Mouse (Mus musculus) midbrain, embryonic 12.5 days (tissue): ENCODE measurements around the gene Rybp. TPM values are rescaled to one million over a fixed set of nuclear protein-coding genes. Genes with fewer than 3 reads are reported as not detected.
A peak's percentile ranks its signal among the peaks of the same experiment; 100 is the strongest.

Experiments used
- ATAC-seq: fragments of 200-750 bp; cut with Nextera tagmentation; 2 replicates; pipeline ENCODE4 v1.8.0; 2017; ENCODE audit warnings: low read depth, moderate TSS enrichment, moderate library complexity; ENCODE audit not compliant: low FRiP score
- H3K27ac ChIP-seq: fragments of 300-500 bp; sonication (generic); replicated peaks from 2 replicates; pipeline ENCODE4 v1.5.1; 2016; ENCODE audit warnings: mild to moderate bottlenecking
- H3K27me3 ChIP-seq: fragments of 300-500 bp; sonication (generic); 2 replicates; pipeline ENCODE4 v1.6.1; 2016; ENCODE audit warnings: mild to moderate bottlenecking
- H3K36me3 ChIP-seq: fragments of 300-500 bp; sonication (generic); 2 replicates; pipeline ENCODE4 v1.6.1; 2016
- H3K4me1 ChIP-seq: fragments of 300-500 bp; sonication (generic); 2 replicates; pipeline ENCODE4 v1.6.1; 2016
- H3K4me2 ChIP-seq: fragments of 300-500 bp; sonication (generic); replicated peaks from 2 replicates; pipeline ENCODE4 v1.6.1; 2016; ENCODE audit warnings: mild to moderate bottlenecking, moderate library complexity
- H3K4me3 ChIP-seq: fragments of 300-500 bp; sonication (generic); 2 replicates; pipeline ENCODE4 v1.5.1; 2016; ENCODE audit warnings: mild to moderate bottlenecking
- H3K9ac ChIP-seq: fragments of 300-500 bp; sonication (generic); replicated peaks from 2 replicates; pipeline ENCODE4 v1.6.1; 2016; ENCODE audit warnings: mild to moderate bottlenecking, moderate library complexity
- H3K9me3 ChIP-seq: fragments of 300-500 bp; sonication (generic); 2 replicates; pipeline ENCODE4 v1.6.1; 2016; ENCODE audit warnings: mild to moderate bottlenecking
- WGBS: fragments of 180-500 bp; shearing (Covaris S2); methylation state at CpG from one replicate; pipeline ENCODE4 v1.1.7; 2016; 5-methylcytosine and 5-hydroxymethylcytosine counted together
- polyA plus RNA-seq: library from polyadenylated mRNA; unstranded; fragments of >200 nt; fragmentation: Nextera tagmentation; extraction: Ambion mirVana; gene quantifications from 2 replicates; pipeline ENCODE4 v1.2.1, GENCODE M21; 2016

Gene Rybp
- polyA plus RNA-seq, 1 experiment from 2014 or later: 19.0 TPM

DNA sequence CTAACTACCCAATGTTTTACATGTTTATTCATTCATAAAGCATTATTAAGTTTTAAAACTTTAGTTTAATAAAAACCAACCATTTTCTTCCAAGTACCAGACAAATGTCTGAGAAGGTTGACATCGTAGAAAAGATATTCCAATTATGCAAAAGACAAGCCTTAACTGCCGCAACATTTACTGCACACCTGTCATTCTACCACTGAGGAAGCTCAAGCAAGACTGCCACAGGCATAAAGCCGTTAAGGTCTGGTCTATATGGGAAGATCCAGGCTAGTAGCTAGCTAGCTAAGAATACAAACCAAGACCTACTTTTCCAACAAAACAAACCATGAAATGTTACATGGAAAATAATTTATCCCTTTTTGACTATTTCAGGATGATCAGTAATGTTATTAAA lies 42.8 kb downstream of the Rybp start:
- Histone ChIP-seq H3K27me3 (no peaks in the 10 kb centered on the region), H3K9me3 (no peaks in the 10 kb centered on the region), H3K4me2 (no peak overlapping the region), H3K27ac (no peak overlapping the region), H3K36me3 (no peaks in the 10 kb centered on the region), H3K9ac (no peak overlapping the region), H3K4me1 (no peaks in the 10 kb centered on the region), H3K4me3 (no peak overlapping the region)
- no peak for ATAC-seq
- WGBS: 74% methylated on average over 3 of the region's 3 CpGs

DNA sequence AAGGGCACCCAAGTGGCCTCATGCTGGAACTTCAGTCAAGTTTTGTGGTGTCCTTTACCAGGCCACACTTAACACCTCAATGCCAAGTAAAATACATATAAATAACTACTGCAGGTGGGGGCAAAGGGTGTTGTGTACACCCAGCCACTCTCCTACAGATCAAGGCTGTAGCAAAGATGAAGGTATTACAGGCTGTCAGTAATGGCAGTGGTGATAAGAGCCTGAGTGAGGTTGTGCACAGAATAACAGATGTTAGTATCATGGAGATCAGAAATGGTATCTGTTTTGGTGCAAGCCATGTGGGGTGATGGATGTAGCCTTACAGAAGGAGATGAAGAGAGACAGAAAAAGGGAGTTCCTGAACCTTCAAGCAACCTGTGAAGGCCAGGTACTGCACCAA lies 52.2 kb downstream of the Rybp start:
- Histone ChIP-seq H3K27me3 (no peaks in the 10 kb centered on the region), H3K9ac (no peak overlapping the region), H3K4me1 (peaks cover 23% of the 10 kb centered on the region), H3K9me3 (no peaks in the 10 kb centered on the region), H3K4me2 (no peak overlapping the region), H3K36me3 (no peaks in the 10 kb centered on the region), H3K27ac (no peak overlapping the region), H3K4me3 (no peak overlapping the region)
- no peak for ATAC-seq

DNA sequence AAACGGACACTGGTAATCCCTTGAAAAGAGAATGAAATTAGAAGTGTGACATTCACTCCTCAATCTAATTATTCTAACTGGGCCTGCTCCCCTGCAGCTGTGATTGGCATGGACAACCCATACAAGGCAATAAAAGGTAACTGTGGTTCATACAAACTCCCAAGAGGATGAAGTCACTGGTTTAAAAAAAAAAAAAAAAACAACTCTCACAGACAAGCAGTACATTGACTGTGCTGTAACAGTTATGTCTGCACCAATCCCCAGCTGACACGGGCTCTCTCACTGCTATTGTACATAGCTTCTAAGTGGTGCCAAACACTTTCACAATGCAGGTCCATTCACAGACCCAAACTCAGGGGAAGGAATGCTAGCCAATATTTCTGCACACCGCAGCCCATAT lies 53.8 kb downstream of the Rybp start:
- no peaks in the 10 kb centered on the region for H3K9me3 ChIP-seq
- peaks cover 23% of the 10 kb centered on the region for H3K4me1 ChIP-seq
- H3K36me3 ChIP-seq: no peaks in the 10 kb centered on the region
- no peak overlapping the region for H3K4me2 ChIP-seq
- H3K27me3 ChIP-seq: no peaks in the 10 kb centered on the region
- peak; percentile 75 for ATAC-seq
- WGBS: 55% methylated on average over 3 of the region's 3 CpGs
- H3K9ac ChIP-seq: no peak overlapping the region
- no peak overlapping the region for H3K4me3 ChIP-seq
- H3K27ac ChIP-seq: no peak overlapping the region

DNA sequence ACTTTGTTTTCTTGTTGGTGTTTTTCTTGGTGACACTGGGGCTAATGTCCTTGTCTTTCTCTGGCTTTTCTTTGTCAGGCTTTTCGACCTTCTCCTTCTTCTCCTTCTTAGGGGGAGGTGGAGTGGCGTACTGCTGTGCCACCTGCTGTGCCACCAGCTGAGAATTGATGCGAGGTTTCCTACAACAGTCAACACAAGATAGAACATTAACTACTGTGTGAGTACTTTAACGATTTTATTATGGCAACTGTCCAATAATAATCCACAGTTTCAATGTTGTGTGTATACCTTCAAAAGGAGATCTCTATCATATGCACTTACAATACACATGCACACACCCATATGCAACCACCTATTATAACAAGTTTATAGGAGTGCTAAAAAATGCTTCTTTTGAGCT lies 54.2 kb downstream of the Rybp start:
- ATAC-seq: no peak
- WGBS: 45% methylated on average over 4 of the region's 4 CpGs

DNA sequence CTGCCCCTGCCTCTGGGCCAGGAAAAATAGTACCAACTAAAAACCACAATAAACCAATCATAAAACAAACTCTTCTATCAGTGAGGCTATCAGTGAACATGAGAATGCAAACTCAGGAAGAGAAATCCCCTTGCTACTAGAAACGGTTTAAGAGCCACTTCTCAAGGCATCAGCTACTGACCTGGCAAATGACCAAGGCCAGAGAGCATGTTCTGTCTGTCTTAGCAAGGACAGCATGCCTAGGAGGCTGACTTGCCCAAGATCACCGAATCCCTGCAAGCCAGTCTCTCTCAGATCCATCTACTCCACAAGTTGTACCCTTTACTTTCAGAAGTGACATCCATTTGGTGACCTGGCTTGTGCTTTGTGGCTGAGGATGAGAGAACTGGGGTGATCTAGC lies 61.1 kb downstream of the Rybp start:
- no peak overlapping the region for H3K4me3 ChIP-seq
- WGBS: 84% methylated on average over 2 of the region's 2 CpGs

More for the DNA sequence above, 54.2 kb downstream of the Rybp start:
- no peak overlapping the region for H3K9ac ChIP-seq
- peaks cover 23% of the 10 kb centered on the region for H3K4me1 ChIP-seq
- H3K36me3 ChIP-seq: no peaks in the 10 kb centered on the region
- H3K27ac ChIP-seq: no peak overlapping the region
- no peaks in the 10 kb centered on the region for H3K9me3 ChIP-seq
- H3K27me3 ChIP-seq: no peaks in the 10 kb centered on the region
- H3K4me2 ChIP-seq: no peak overlapping the region
- H3K4me3 ChIP-seq: no peak overlapping the region

DNA sequence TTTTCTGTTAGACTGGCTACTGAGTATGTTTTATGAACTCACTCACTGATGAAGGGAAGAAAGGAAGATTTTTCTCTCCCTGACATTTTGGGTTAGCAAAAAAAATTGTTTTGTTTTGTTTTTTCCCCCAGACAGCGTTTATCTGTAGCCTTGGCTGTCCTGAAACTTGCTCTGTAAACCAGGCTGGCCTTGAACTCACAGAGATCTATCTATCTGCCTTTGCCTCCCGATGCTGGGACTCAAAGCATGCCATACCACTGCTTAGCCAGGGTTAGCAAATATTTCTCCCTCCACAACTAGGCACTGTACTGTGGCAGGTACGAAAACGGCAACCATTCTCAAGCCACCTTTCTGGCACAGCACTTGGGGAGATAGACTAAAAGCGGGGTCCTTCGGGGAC lies 63.4 kb downstream of the Rybp start:
- WGBS: 93% methylated on average over 6 of the region's 6 CpGs
- H3K27ac ChIP-seq: no peak overlapping the region
- no peak overlapping the region for H3K9ac ChIP-seq
- H3K4me1 ChIP-seq: peaks cover 5% of the 10 kb centered on the region; the same call in 1 of the 2 replicates
- no peaks in the 10 kb centered on the region for H3K9me3 ChIP-seq
- H3K27me3 ChIP-seq: peaks cover 25% of the 10 kb centered on the region
- no peaks in the 10 kb centered on the region for H3K36me3 ChIP-seq
- no peak for ATAC-seq
- H3K4me3 ChIP-seq: no peak overlapping the region
- H3K4me2 ChIP-seq: no peak overlapping the region

More for the DNA sequence above, 61.1 kb downstream of the Rybp start:
- H3K27me3 ChIP-seq: peaks cover 3% of the 10 kb centered on the region; the same call in 1 of the 2 replicates
- no peak overlapping the region for H3K9ac ChIP-seq
- H3K4me2 ChIP-seq: no peak overlapping the region
- no peaks in the 10 kb centered on the region for H3K9me3 ChIP-seq
- no peaks in the 10 kb centered on the region for H3K36me3 ChIP-seq
- H3K27ac ChIP-seq: no peak overlapping the region
- ATAC-seq: no peak
- no peaks in the 10 kb centered on the region for H3K4me1 ChIP-seq

DNA sequence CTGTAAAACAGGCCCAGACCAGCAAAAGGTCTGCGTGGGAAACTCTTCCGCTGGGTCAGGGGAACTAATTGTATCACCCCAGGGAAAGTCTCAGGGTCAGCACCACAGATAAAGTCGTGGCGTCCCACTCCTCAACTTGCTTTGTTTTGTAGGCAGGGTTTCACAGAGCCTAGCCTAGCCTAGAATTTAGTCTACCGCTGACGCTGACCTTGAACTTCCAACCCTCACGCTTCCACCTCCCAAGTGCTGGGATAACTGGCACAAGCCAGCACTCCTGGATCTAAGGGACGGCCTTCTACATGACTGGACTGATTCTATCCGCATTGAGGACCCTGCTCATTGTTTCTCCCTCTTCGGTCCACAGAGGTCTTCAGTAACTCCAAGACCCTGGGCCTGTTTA lies 63.9 kb downstream of the Rybp start:
- WGBS: 87% methylated on average over 10 of the region's 10 CpGs
- Histone ChIP-seq H3K27me3 (peaks cover 30% of the 10 kb centered on the region), H3K4me1 (peaks cover 10% of the 10 kb centered on the region), H3K9ac (no peak overlapping the region), H3K4me3 (no peak overlapping the region), H3K27ac (no peak overlapping the region), H3K4me2 (no peak overlapping the region), H3K9me3 (no peaks in the 10 kb centered on the region), H3K36me3 (no peaks in the 10 kb centered on the region)
- no peak for ATAC-seq

DNA sequence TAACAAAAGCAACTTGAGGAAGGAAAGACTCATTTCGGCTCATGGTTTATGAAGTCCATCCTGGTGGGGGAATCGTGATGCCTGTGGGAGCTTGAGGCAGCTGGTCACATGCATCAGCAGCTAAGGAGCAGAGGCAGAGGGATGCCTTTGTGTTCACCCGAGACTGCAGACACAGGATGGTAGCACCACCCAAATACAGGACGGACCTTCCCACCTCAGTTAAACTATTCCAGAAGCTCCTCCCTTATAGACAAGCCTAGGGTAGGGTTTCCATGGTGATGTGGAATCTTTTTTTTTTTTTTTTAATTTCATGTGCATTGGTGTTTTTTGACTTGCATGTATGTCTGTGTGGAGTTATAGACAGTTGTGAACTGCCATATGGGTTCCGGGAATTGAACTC lies 64.4 kb downstream of the Rybp start:
- Histone ChIP-seq H3K9ac (no peak overlapping the region), H3K4me2 (no peak overlapping the region), H3K4me3 (no peak overlapping the region), H3K27me3 (peaks cover 33% of the 10 kb centered on the region), H3K4me1 (peaks cover 13% of the 10 kb centered on the region), H3K36me3 (no peaks in the 10 kb centered on the region), H3K9me3 (no peaks in the 10 kb centered on the region), H3K27ac (no peak overlapping the region)
- WGBS: 87% methylated on average over 5 of the region's 5 CpGs
- ATAC-seq: no peak

DNA sequence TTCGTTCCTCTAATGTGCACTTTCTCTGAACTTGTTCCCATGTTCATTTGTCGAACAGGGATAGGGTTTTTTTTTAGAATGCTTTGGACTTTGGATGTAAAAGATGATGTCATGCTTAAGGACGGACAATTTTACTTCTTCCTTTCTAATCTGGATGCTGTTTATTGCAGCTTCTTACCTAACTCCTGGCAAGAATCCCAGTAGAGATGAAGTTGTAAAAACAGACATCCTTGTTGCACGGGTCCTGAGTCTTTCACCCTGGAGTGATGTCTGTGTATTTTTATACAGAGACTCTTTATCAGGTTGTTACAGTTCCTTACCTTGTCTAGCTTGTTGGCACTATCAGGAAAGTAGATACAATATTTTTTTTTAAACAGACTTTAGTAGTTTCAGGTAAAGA lies 65.5 kb downstream of the Rybp start:
- Histone ChIP-seq H3K4me2 (no peak overlapping the region), H3K27ac (no peak overlapping the region), H3K36me3 (no peaks in the 10 kb centered on the region), H3K27me3 (peaks cover 44% of the 10 kb centered on the region), H3K9ac (no peak overlapping the region), H3K4me1 (peaks cover 13% of the 10 kb centered on the region), H3K9me3 (no peaks in the 10 kb centered on the region), H3K4me3 (no peak overlapping the region)
- WGBS: 82% methylated on average over 4 of the region's 4 CpGs
- ATAC-seq: no peak

DNA sequence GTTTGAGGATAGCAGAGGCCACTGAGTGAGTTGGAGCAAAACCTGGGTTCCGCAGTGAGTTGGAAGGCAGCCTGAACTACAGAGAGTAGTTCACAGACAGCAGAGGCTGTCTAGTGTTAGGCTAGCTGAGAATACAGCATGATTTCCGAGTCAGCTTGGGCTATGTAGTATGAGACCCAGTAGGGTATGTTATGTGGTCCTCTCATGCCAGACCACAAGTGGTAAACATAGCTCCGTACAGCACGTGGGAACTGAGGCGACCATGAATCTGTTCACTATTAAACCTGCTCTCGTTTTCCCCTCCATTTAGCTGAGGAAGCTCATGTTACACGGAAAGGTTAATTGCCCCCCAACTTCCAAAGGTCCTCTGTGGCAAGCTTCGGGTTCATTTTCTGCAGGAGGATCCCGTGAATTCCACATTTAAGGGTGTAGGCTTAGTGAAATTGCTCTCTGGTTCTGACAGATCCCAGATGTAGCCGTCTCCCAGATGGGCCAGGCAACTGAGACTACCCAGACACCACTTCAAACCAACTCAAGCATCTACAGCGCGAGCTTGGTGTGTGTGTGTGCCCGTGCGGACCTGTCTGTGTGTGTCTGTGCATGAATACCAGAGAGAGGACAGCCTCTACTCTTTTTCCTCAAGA lies 66.2 kb downstream of the Rybp start:
- no peak for ATAC-seq
- no peaks in the 10 kb centered on the region for H3K9me3 ChIP-seq
- WGBS: 84% methylated on average over 14 of the region's 14 CpGs

DNA sequence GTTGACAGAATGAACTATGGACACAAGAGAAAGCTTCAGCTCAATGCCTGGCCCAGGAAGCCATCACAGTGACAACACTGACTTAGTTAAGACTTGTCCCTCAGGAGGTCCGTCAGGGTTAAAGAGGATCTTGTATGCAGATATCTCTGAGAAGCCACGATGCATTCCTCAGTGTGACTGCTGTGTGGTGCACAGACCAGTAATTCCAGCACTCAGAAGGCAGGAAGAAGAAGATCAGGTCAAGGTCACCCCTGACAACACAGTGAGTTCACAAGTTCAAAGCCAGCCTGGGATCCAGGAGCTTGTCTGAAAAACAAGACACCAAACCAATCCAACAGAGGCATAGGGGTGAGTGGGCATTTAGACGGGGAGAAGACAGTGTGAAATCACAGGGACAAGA lies 67.3 kb downstream of the Rybp start:
- Histone ChIP-seq H3K27ac (no peak overlapping the region), H3K4me3 (no peak overlapping the region), H3K9me3 (no peaks in the 10 kb centered on the region), H3K36me3 (no peaks in the 10 kb centered on the region), H3K27me3 (peaks cover 63% of the 10 kb centered on the region), H3K4me2 (no peak overlapping the region), H3K9ac (no peak overlapping the region), H3K4me1 (peaks cover 13% of the 10 kb centered on the region)
- no peak for ATAC-seq
- WGBS: 67% methylated on average over 3 of the region's 3 CpGs

More for the DNA sequence above, 66.2 kb downstream of the Rybp start:
- Histone ChIP-seq H3K4me3 (no peak overlapping the region), H3K9ac (no peak overlapping the region), H3K4me1 (peaks cover 13% of the 10 kb centered on the region), H3K27me3 (peaks cover 52% of the 10 kb centered on the region), H3K27ac (no peak overlapping the region), H3K36me3 (no peaks in the 10 kb centered on the region), H3K4me2 (no peak overlapping the region)

DNA sequence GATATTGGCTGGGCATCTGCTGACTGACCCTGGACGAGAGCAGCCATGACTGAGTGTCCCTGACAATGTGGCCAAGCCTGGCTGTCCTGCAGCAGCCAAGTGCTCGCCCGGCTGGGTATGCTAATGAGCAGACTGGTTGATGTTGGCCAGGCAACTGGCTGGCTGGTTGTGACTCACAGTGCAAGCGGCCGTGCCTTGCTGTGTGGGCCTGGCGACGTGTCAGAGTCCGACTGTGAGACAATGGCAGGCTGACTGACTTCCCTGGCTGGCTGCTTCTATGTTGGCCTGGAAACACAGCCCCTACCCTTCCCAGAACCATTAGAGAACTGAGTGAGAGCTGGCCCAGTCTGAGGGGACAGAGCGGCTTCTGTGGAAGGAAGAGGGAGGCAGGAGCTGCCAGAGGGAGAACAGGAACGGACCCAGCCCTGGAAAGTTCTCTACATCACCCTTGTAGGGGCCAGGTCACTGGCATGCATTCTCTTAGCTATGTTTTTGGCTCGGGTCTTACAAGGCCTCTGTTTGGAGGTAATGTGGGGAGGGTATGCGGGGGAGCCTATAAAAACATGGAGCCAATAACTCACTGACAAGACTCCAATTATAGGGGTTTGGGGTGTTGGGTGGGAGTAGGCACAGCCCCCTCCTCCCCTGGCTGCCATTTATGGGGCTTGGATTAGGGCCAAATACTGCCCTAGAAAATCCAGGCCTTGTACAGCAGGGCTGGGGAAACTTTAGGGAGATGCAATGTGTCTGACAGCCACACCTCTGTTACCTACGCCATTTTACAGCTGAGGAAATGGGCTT lies 68.5 kb downstream of the Rybp start:
- Histone ChIP-seq H3K27ac (peak overlapping the region; percentile 21; the same call in 1 of the 2 replicates), H3K4me1 (peaks cover 17% of the 10 kb centered on the region), H3K9ac (no peak overlapping the region), H3K36me3 (no peaks in the 10 kb centered on the region), H3K4me2 (0 out of 2 replicates have a peak overlapping the region, but pooled peaks have one; percentile 16), H3K27me3 (peaks cover 75% of the 10 kb centered on the region), H3K9me3 (no peaks in the 10 kb centered on the region), H3K4me3 (no peak overlapping the region)
- peak; percentile 83 for ATAC-seq
- WGBS: 39% methylated on average over 13 of the region's 13 CpGs
